Mouse (Mus musculus) lung, postnatal 0 days (tissue): ENCODE measurements at regions not wholly inside any gene's neighbourhood (a gene's known extent, or its start where the extent isn't known, plus 50 kb on each side); places are given as distances from the start of the nearest gene placed in this dataset.

Experiments used
- ATAC-seq: fragments of 200-750 bp; cut with Nextera tagmentation; 2 replicates; pipeline ENCODE4 v1.8.0; 2017; ENCODE audit warnings: moderate library complexity
- DNase-seq: peaks from one replicate; pipeline ENCODE4 v3.0.0-alpha.2; 2016; ENCODE audit warnings: low spot score
- H3K27ac ChIP-seq: fragments of 300-500 bp; sonication (generic); 2 replicates; pipeline ENCODE4 v1.5.1; 2014; ENCODE audit warnings: antibody characterized with exemption, mild to moderate bottlenecking, low read length, mixed read lengths
- H3K27me3 ChIP-seq: fragments of 300-500 bp; sonication (generic); replicated peaks from 2 replicates; pipeline ENCODE4 v1.6.1; 2014; ENCODE audit warnings: low read length, mixed read lengths; ENCODE audit not compliant: insufficient read depth
- H3K36me3 ChIP-seq: fragments of 300-500 bp; sonication (generic); 2 replicates; pipeline ENCODE4 v1.6.1; 2014; ENCODE audit warnings: low read length, mixed read lengths; ENCODE audit not compliant: insufficient read depth
- H3K4me1 ChIP-seq: fragments of 300-500 bp; sonication (generic); 2 replicates; pipeline ENCODE4 v1.6.1; 2014; ENCODE audit warnings: antibody characterized with exemption, low read depth, low read length, mixed read lengths; ENCODE audit not compliant: insufficient read depth
- H3K4me2 ChIP-seq: fragments of 300-500 bp; sonication (generic); replicated peaks from 2 replicates; pipeline ENCODE4 v1.6.1; 2014; ENCODE audit warnings: low read depth, mild to moderate bottlenecking, low read length, moderate library complexity, mixed read lengths
- H3K4me3 ChIP-seq: fragments of 300-500 bp; sonication (generic); 2 replicates; pipeline ENCODE4 v1.5.1; 2014; ENCODE audit warnings: low read depth, low read length
- H3K9ac ChIP-seq: fragments of 300-500 bp; sonication (generic); replicated peaks from 2 replicates; pipeline ENCODE4 v1.6.1; 2014; ENCODE audit warnings: low read depth, mild to moderate bottlenecking
- H3K9me3 ChIP-seq: fragments of 300-500 bp; sonication (generic); 2 replicates; pipeline ENCODE4 v1.6.1; 2016; ENCODE audit warnings: low read length, mixed read lengths
- CTCF ChIP-seq: IDR thresholded peaks from 2 replicates; pipeline ENCODE4 v1.5.1; 2016; ENCODE audit warnings: antibody characterized with exemption, mild to moderate bottlenecking
- EP300 ChIP-seq: IDR thresholded peaks from 2 replicates; pipeline ENCODE4 v1.6.1; 2016; ENCODE audit warnings: antibody characterized with exemption, mild to moderate bottlenecking, control low read depth
- WGBS: fragments of 180-500 bp; shearing (Covaris S2); extraction: QIAGEN DNeasy Blood & Tissue Kit; methylation state at CpG from one replicate; pipeline ENCODE4 v1.1.7; 2014; 5-methylcytosine and 5-hydroxymethylcytosine counted together

- Histone ChIP-seq H3K9me3 (no peaks in the 10 kb centered on the region), H3K9ac (no peak overlapping the region), H3K4me1 (no peaks in the 10 kb centered on the region), H3K4me2 (no peak overlapping the region), H3K36me3 (no peaks in the 10 kb centered on the region), H3K4me3 (no peak overlapping the region), H3K27me3 (no peaks in the 10 kb centered on the region), H3K27ac (no peak overlapping the region)
- ATAC-seq (peak; percentile 81), DNase-seq (peak; percentile 12)
- 43% methylated on average over 1 of the region's 1 CpGs for WGBS
- no peak for TF ChIP-seq CTCF
- TF ChIP-seq EP300 = peak; percentile 68
These were observed 167.5 kb upstream of the Fam83b start for GRCm38 (mm10) chr9:76734387-76734786.

- DNase-seq (peak; percentile 21), ATAC-seq (peak; percentile 79)
- TF ChIP-seq CTCF (no peak), EP300 (peak; percentile 47; the same call in 1 of the 2 replicates)
- H3K9ac ChIP-seq = no peak overlapping the region
- no peaks in the 10 kb centered on the region for H3K27me3 ChIP-seq
- no peaks in the 10 kb centered on the region for H3K36me3 ChIP-seq
- no peak overlapping the region for H3K4me3 ChIP-seq
- no peak overlapping the region for H3K4me2 ChIP-seq
- no peak overlapping the region for H3K27ac ChIP-seq
- H3K4me1 ChIP-seq = no peaks in the 10 kb centered on the region
- H3K9me3 ChIP-seq = no peaks in the 10 kb centered on the region
These were observed 166.9 kb upstream of the Fam83b start for GRCm38 (mm10) chr9:76733812-76734211.

- no peak overlapping the region for H3K9ac ChIP-seq
- no peak overlapping the region for H3K4me2 ChIP-seq
- 65% methylated on average over 3 of the region's 3 CpGs for whole genome bisulfite sequencing
- no peak overlapping the region for H3K27ac ChIP-seq
- H3K4me3 ChIP-seq = no peak overlapping the region
- no peaks in the 10 kb centered on the region for H3K27me3 ChIP-seq
- TF ChIP-seq EP300 (no peak), CTCF (no peak)
- no peaks in the 10 kb centered on the region for H3K4me1 ChIP-seq
- no peaks in the 10 kb centered on the region for H3K9me3 ChIP-seq
- DNase-seq = no peak
- ATAC-seq = no peak
- H3K36me3 ChIP-seq = no peaks in the 10 kb centered on the region
These were observed 156.0 kb upstream of the Fam83b start for GRCm38 (mm10) chr9:76722881-76723280.

DNA sequence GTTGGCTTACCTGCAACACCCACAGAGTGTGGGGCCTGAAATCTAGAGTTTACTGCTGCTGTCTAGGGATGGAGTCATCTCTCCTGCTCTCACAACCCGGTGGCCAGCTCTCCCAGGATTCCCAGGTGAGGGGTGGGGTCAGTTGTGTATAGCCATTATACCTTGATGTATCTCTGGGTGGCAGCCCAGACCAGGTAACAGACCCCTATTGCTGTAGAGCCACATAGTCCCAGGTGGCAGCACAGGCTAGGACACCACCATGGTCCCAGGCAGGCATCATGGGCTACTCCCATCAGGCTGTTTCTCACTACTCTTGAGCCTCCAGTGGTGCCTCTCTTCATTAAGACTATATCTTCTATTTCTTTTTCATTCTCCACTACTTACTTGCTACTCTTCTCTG is 148.9 kb upstream of the Fam83b start:
- ATAC-seq (no peak), DNase-seq (no peak)
- WGBS = 65% methylated on average over 1 of the region's 1 CpGs
- Histone ChIP-seq H3K4me1 (no peaks in the 10 kb centered on the region), H3K27ac (no peak overlapping the region), H3K36me3 (no peaks in the 10 kb centered on the region), H3K4me3 (no peak overlapping the region), H3K4me2 (no peak overlapping the region), H3K9me3 (no peaks in the 10 kb centered on the region), H3K27me3 (no peaks in the 10 kb centered on the region), H3K9ac (no peak overlapping the region)
- TF ChIP-seq EP300 = no peak
- no peak for TF ChIP-seq CTCF

- ATAC-seq = peak; percentile 46
These were observed 139.5 kb upstream of the Fam83b start for GRCm38 (mm10) chr9:76706451-76706850.

DNA sequence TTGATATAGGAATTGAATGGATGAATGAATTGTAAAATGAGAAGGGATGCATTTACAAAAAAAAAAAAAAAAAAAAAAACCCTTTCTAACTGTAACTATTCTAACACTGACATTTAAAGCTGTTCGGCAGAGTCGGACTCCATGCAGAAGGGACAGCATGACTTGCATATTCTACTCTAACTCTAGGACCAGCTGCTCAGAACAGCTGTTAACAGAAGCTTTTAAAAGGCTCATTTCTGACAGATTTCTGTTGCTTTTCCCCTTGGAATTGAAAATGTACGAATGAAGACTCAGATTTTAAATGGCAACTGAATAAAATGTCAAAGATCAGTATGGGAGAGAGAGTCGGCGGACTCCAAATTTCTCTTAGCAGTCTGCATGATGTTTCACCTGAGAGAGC is 138.9 kb upstream of the Fam83b start:
- H3K4me2 ChIP-seq = no peak overlapping the region
- ATAC-seq = no peak
- H3K36me3 ChIP-seq = no peaks in the 10 kb centered on the region
- H3K27me3 ChIP-seq = no peaks in the 10 kb centered on the region
- no peaks in the 10 kb centered on the region for H3K9me3 ChIP-seq
- no peak overlapping the region for H3K27ac ChIP-seq
- no peaks in the 10 kb centered on the region for H3K4me1 ChIP-seq
- no peak for DNase-seq
- no peak overlapping the region for H3K4me3 ChIP-seq
- 82% methylated on average over 5 of the region's 5 CpGs for WGBS
- TF ChIP-seq EP300 (no peak), CTCF (no peak)
- no peak overlapping the region for H3K9ac ChIP-seq

More at GRCm38 (mm10) chr9:76706451-76706850, 139.5 kb upstream of the Fam83b start:
- Histone ChIP-seq H3K4me1 (no peaks in the 10 kb centered on the region), H3K9me3 (no peaks in the 10 kb centered on the region), H3K4me2 (no peak overlapping the region), H3K4me3 (no peak overlapping the region), H3K9ac (no peak overlapping the region), H3K27me3 (no peaks in the 10 kb centered on the region), H3K36me3 (no peaks in the 10 kb centered on the region), H3K27ac (no peak overlapping the region)
- peak; percentile 46 for DNase-seq
- no peak for TF ChIP-seq CTCF
- TF ChIP-seq EP300 = 0 out of 2 replicates have a peak, but pooled peaks have one; percentile 13
- 5% methylated on average over 1 of the region's 1 CpGs for WGBS

- no peak overlapping the region for H3K4me2 ChIP-seq
- no peaks in the 10 kb centered on the region for H3K9me3 ChIP-seq
- H3K4me1 ChIP-seq = no peaks in the 10 kb centered on the region
- WGBS = 44% methylated on average over 4 of the region's 4 CpGs
- no peaks in the 10 kb centered on the region for H3K27me3 ChIP-seq
- TF ChIP-seq CTCF (no peak), EP300 (peak; percentile 68)
- H3K4me3 ChIP-seq = no peak overlapping the region
- no peak overlapping the region for H3K27ac ChIP-seq
- peak; percentile 66 for ATAC-seq
- no peak overlapping the region for H3K9ac ChIP-seq
- H3K36me3 ChIP-seq = no peaks in the 10 kb centered on the region
- DNase-seq = peak; percentile 60
These were observed 128.6 kb upstream of the Fam83b start for GRCm38 (mm10) chr9:76695547-76695946.
